Mouse (Mus musculus) adrenal gland, adult 18-20 months (tissue): Measurements from ENCODE around the gene 1700034J05Rik. TPM values are rescaled to one million over a fixed set of nuclear protein-coding genes. Genes with fewer than 3 reads are reported as not detected.

Source experiments
- DNase-seq, 2 experiments: peaks; one replicate each; pipeline ENCODE4 v3.0.0; 2021 to 2022; ENCODE audit warnings: low spot score in 2 of 2
- long read RNA-seq, 2 experiments: library from polyadenylated mRNA; stranded (forward); transcript quantifications; one replicate each; pipeline ENCODE4 v2.0.0; 2021
- total RNA-seq, 2 experiments: library from RNA; stranded (reverse); gene quantifications; 1 replicate in 1 of 2; 2 replicates in 1 of 2; pipeline ENCODE4 v1.2.3; 2021

The 1700034J05Rik gene
- not detected for total RNA-seq
- long read RNA-seq, experiment 1: 0 reads
- long read RNA-seq, experiment 2: 0 reads

- no peak for DNase-seq
Observed at GRCm38 (mm10) chr6:146954258-146954657, at the start of gene 1700034J05Rik. TSS of gene 1700034J05Rik (minus strand) at chr6:146954422.

GRCm38 (mm10) chr6:146999755-147000154 is 45.5 kb upstream of the 1700034J05Rik start:
- no peak for DNase-seq

GRCm38 (mm10) chr6:146999302-146999701 is 45.1 kb upstream of the 1700034J05Rik start:
- no peak for DNase-seq

GRCm38 (mm10) chr6:146998710-146999109 is 44.5 kb upstream of the 1700034J05Rik start:
- DNase-seq: no peak

- DNase-seq: no peak
Observed at GRCm38 (mm10) chr6:146997006-146997405, 42.8 kb upstream of the 1700034J05Rik start.

GRCm38 (mm10) chr6:146995878-146996277 is 41.7 kb upstream of the 1700034J05Rik start:
- DNase-seq: no peak

- no peak for DNase-seq
Observed at GRCm38 (mm10) chr6:146995391-146995790, 41.2 kb upstream of the 1700034J05Rik start.

GRCm38 (mm10) chr6:146994236-146994635 is 40.0 kb upstream of the 1700034J05Rik start:
- DNase-seq: peak; percentile 55 to 62

- DNase-seq: no peak
Observed at GRCm38 (mm10) chr6:146984569-146984968, 30.3 kb upstream of the 1700034J05Rik start.

- DNase-seq: no peak
Observed at GRCm38 (mm10) chr6:146981249-146981835, 27.1 kb upstream of the 1700034J05Rik start.

- DNase-seq: no peak
Observed at GRCm38 (mm10) chr6:146979953-146980352, 25.7 kb upstream of the 1700034J05Rik start.

GRCm38 (mm10) chr6:146979115-146979744 is 25.0 kb upstream of the 1700034J05Rik start:
- DNase-seq: no peak

GRCm38 (mm10) chr6:146978691-146979114 is 24.5 kb upstream of the 1700034J05Rik start:
- no peak for DNase-seq

GRCm38 (mm10) chr6:146976446-146976845 is 22.2 kb upstream of the 1700034J05Rik start:
- no peak for DNase-seq

GRCm38 (mm10) chr6:146973830-146974229 is 19.6 kb upstream of the 1700034J05Rik start:
- no peak for DNase-seq

- DNase-seq: no peak
Observed at GRCm38 (mm10) chr6:146973406-146973805, 19.2 kb upstream of the 1700034J05Rik start.

- no peak for DNase-seq
Observed at GRCm38 (mm10) chr6:146972740-146973139, 18.5 kb upstream of the 1700034J05Rik start.

- no peak for DNase-seq
Observed at GRCm38 (mm10) chr6:146972009-146972408, 17.8 kb upstream of the 1700034J05Rik start.

- no peak for DNase-seq
Observed at GRCm38 (mm10) chr6:146971366-146971765, 17.1 kb upstream of the 1700034J05Rik start.

- DNase-seq: no peak
Observed at GRCm38 (mm10) chr6:146970811-146971210, 16.6 kb upstream of the 1700034J05Rik start.

- no peak for DNase-seq
Observed at GRCm38 (mm10) chr6:146967836-146968235, 13.6 kb upstream of the 1700034J05Rik start.

GRCm38 (mm10) chr6:146966446-146967019 is 12.3 kb upstream of the 1700034J05Rik start:
- DNase-seq: no peak
